Mouse (Mus musculus) CH12.LX (cell line): ENCODE data around the gene Nat8f4.

Experiments used
- CTCF ChIP-seq, 2 experiments: IDR thresholded peaks in 1 of 2; conservative IDR thresholded peaks in 1 of 2; 2 replicates each; pipeline ENCODE4 v1.5.1; 2011 to 2012; ENCODE audit warnings: low read depth in 2 of 2, low read length in 2 of 2, improper control_type of control experiment in 1 of 2, inconsistent platforms in 1 of 2, mild to moderate bottlenecking in 1 of 2, moderate library complexity in 1 of 2
- MEF2A ChIP-seq: IDR thresholded peaks from 2 replicates; pipeline ENCODE4 v1.6.1; 2014; ENCODE audit warnings: low read depth, mild to moderate bottlenecking, inconsistent platforms, low read length, improper control_type of control experiment, borderline replicate concordance
- POLR2A ChIP-seq: IDR thresholded peaks from 2 replicates; pipeline ENCODE4 v1.6.1; 2011; ENCODE audit warnings: low read depth, mild to moderate bottlenecking, improper control_type of control experiment, low read length
- TCF12 ChIP-seq: IDR thresholded peaks from 2 replicates; pipeline ENCODE4 v1.6.1; 2014; ENCODE audit warnings: low read depth, mild to moderate bottlenecking, inconsistent platforms, low read length, improper control_type of control experiment
- USF1 ChIP-seq: IDR thresholded peaks from 2 replicates; pipeline ENCODE4 v1.6.1; 2014; ENCODE audit warnings: low read depth, mild to moderate bottlenecking, inconsistent platforms, low read length, improper control_type of control experiment
- ZKSCAN1 ChIP-seq: IDR thresholded peaks from 2 replicates; pipeline ENCODE4 v1.6.1; 2012; ENCODE audit warnings: low read depth, inconsistent platforms, low read length, improper control_type of control experiment, borderline replicate concordance

- TF ChIP-seq TCF12 (no peak), CTCF (conservative IDR thresholded peaks at IDR 0.05 in 1 of 2, IDR thresholded peaks at IDR 0.05 in 1 of 2; ENCODE audit: low read depth in 2 of 2, low read length in 2 of 2) (no peak), POLR2A (no peak), MEF2A (no peak), ZKSCAN1 (no peak), USF1 (no peak)
Observed at GRCm38 (mm10) chr6:85863840-85864239, 40.8 kb downstream of the Nat8f4 start.
